Mouse (Mus musculus) monocyte, adult 5-6 weeks (primary cell): ENCODE measurements around the gene Atxn1. TPM values are rescaled to one million over a fixed set of nuclear protein-coding genes. Genes with fewer than 3 reads are reported as not detected.

Source experiments
- ATAC-seq: fragments of 153-309, 156-312 bp; replicated peaks from 2 replicates; pipeline ENCODE4 v1.8.0; 2017; ENCODE audit warnings: mild to moderate bottlenecking; ENCODE audit not compliant: low TSS enrichment, insufficient number of reproducible peaks, severe bottlenecking, poor library complexity, low FRiP score
- total RNA-seq: library from RNA; stranded (forward); fragments of 200-1000, 200-491, 200-594 nt; gene quantifications from 3 replicates; pipeline ENCODE4 v1.2.3, GENCODE M21; 2017

The Atxn1 gene
- total RNA-seq, 1 experiment from 2014 or later: 18.5 TPM

GRCm38 (mm10) chr13:45609461-45609860, 355.3 kb downstream of the Atxn1 start:
- no peak for ATAC-seq

- ATAC-seq: no peak
Observed at GRCm38 (mm10) chr13:45608593-45608992, 356.2 kb downstream of the Atxn1 start.

- no peak for ATAC-seq
Observed at GRCm38 (mm10) chr13:45607946-45608345, 356.9 kb downstream of the Atxn1 start.

GRCm38 (mm10) chr13:45603636-45604035, 361.2 kb downstream of the Atxn1 start:
- ATAC-seq: no peak

GRCm38 (mm10) chr13:45600443-45600842, 364.4 kb downstream of the Atxn1 start:
- ATAC-seq: no peak

GRCm38 (mm10) chr13:45599831-45600230, 365.0 kb downstream of the Atxn1 start:
- ATAC-seq: no peak

GRCm38 (mm10) chr13:45595416-45595815, 369.4 kb downstream of the Atxn1 start:
- no peak for ATAC-seq

- ATAC-seq: no peak
Observed at GRCm38 (mm10) chr13:45593914-45594313, 370.9 kb downstream of the Atxn1 start.

GRCm38 (mm10) chr13:45590898-45591297, 373.9 kb downstream of the Atxn1 start:
- ATAC-seq: no peak

GRCm38 (mm10) chr13:45583061-45583460, 381.7 kb downstream of the Atxn1 start:
- ATAC-seq: no peak

- ATAC-seq: no peak
Observed at GRCm38 (mm10) chr13:45582294-45582693, 382.5 kb downstream of the Atxn1 start.

- ATAC-seq: no peak
Observed at GRCm38 (mm10) chr13:45579751-45580150, 385.1 kb downstream of the Atxn1 start.

- ATAC-seq: no peak
Observed at GRCm38 (mm10) chr13:45577784-45578183, 387.0 kb downstream of the Atxn1 start.

GRCm38 (mm10) chr13:45577366-45577765, 387.4 kb downstream of the Atxn1 start:
- ATAC-seq: no peak

GRCm38 (mm10) chr13:45576185-45576584, 388.6 kb downstream of the Atxn1 start:
- no peak for ATAC-seq

GRCm38 (mm10) chr13:45572768-45573167, 392.0 kb downstream of the Atxn1 start:
- ATAC-seq: no peak

- peak; percentile 57; the same call in 1 of the 2 replicates for ATAC-seq
Observed at GRCm38 (mm10) chr13:45571795-45572262, 393.0 kb downstream of the Atxn1 start.

- no peak for ATAC-seq
Observed at GRCm38 (mm10) chr13:45569932-45570331, 394.9 kb downstream of the Atxn1 start.

GRCm38 (mm10) chr13:45564946-45565345, 399.9 kb downstream of the Atxn1 start:
- ATAC-seq: no peak

- ATAC-seq: no peak
Observed at GRCm38 (mm10) chr13:45562011-45562410, 402.8 kb downstream of the Atxn1 start.

GRCm38 (mm10) chr13:45560543-45560942, 404.3 kb downstream of the Atxn1 start:
- ATAC-seq: no peak
